Mouse (Mus musculus) heart, adult 18-20 months (tissue): ENCODE results near the gene Tarbp2. TPM values are rescaled to one million over a fixed set of nuclear protein-coding genes. Genes with fewer than 3 reads are reported as not detected.

Source experiments
- DNase-seq, 2 experiments: peaks; one replicate each; pipeline ENCODE4 v3.0.0; 2021 to 2022; ENCODE audit warnings: mixed read lengths in 1 of 2
- total RNA-seq, 2 experiments: library from RNA; stranded (reverse); gene quantifications; 2 replicates each; pipeline ENCODE4 v1.2.3; 2021

Tarbp2 gene
- total RNA-seq, 2 experiments from 2014 or later = 40.1 to 43.0 TPM

DNA sequence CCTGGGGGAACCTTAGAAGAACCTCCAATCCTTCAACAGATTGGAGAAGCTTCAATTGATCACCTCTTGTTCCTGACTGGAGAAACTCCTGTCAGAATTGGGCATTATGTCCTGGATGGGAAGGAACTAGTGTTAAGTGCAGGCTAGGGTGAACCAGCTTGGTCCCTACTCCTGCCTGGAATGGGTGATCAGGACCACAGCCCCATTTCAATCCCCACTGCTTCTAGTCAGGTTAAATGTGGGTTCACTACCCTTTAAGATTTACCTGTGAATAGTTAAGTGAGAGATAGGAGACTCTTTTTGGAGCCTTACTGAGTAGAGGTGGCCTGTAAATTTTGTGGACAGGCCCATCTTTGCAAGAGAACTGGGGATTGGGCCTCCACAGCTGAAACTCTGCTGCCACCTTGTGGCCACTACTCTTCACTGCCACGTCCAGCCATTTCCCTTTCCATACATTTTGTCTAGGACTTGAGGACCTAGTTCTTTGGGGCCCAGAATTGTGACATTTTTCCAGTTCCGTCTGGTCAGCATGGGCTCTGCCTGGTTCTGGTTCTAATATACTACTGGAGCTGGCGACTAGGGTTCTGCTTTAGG, 7.0 kb downstream of the Tarbp2 start, which contains the start of gene Npff:
TSS of gene Npff (minus strand) at position 51 of the 594 bp plus-strand sequence.
- DNase-seq = peak; percentile 66 to 84

DNA sequence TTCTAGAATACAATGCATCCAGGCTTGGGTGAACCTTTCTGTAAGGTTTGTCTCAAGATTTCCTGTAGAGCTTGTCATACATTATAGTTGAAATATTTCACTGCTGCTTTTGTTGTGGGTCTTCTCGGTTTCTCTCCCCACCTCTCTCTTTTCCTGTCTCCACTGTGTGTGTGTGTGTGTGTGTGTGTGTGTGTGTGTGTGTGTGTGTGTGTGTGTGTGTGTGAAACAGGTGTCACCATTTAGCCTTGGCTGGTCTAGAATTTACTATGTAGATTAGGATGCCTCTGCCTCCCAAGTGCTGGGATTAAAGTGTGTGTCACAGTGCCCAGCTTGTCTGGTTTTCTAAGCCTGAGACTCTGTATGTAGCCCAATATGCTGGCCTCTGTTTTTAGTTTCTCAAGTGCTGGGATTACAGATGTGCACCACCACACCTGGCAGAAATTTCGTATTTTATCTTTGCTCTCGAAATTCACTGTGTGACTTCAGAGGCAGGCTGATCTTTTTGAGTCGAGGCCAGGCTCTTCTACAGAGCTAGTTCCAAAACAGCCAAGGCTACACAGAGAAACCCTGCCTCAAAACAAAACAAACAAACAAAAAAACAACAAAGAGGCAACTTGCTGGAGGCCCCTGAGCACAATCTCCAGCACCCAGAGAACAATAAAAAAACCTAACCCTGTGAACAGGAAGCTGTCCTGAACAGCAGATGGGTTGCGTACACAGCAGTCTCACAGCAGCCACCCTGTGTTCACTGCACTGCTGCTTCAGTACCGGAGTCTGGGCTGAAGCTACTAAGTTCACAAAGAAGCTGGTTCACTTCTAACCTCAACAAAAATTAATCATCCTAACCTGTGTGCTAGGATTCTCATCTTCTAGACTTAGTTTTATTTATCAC, 8.4 kb downstream of the Tarbp2 start:
- no peak for DNase-seq

GRCm38 (mm10) chr15:102527936-102528335, 9.9 kb downstream of the Tarbp2 start:
- DNase-seq = no peak

GRCm38 (mm10) chr15:102528396-102528795, 10.4 kb downstream of the Tarbp2 start:
- no peak for DNase-seq

DNA sequence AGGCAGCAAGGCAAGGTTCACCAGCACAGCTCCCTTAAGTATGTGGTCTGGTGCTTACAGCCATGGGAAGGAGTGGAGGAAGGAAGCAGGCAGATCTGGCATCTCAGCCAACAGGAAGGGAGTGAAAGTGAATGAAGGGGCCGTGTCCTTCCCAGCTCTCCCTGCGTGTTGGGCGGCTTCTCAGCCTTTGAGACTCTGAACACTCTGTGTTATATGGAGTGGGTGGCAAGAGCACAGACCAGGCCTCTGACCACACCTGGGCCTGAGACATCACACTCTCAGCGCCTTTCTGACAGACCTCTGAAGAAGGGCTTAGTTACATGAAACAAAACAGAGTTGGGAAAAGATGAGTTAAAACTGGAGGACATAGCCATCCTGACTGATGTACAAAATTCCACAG, 12.6 kb downstream of the Tarbp2 start:
- DNase-seq = no peak

GRCm38 (mm10) chr15:102531586-102531985, 13.6 kb downstream of the Tarbp2 start:
- no peak for DNase-seq

GRCm38 (mm10) chr15:102532106-102532900, 14.3 kb downstream of the Tarbp2 start:
- DNase-seq = no peak

DNA sequence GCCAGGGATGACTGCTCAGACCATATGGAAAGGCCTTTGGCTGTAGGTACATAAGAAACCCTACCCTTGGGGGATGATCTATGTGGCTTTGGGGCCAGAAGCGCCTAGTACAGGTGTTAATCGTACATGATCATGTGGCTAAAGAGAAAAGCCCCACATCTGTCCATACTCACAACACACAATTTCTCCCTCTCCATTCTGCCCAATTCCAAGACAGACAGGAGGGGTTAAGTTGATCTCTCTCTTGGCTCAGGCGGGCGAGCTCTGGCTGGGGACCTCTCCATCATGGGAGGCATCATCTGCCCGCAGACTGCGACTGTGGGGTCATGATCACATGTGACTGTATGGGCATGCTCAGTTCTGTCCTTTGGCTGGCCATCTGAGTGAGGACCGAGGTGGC, 15.9 kb downstream of the Tarbp2 start:
- DNase-seq = no peak

GRCm38 (mm10) chr15:102544801-102545200, 26.8 kb downstream of the Tarbp2 start:
- no peak for DNase-seq

DNA sequence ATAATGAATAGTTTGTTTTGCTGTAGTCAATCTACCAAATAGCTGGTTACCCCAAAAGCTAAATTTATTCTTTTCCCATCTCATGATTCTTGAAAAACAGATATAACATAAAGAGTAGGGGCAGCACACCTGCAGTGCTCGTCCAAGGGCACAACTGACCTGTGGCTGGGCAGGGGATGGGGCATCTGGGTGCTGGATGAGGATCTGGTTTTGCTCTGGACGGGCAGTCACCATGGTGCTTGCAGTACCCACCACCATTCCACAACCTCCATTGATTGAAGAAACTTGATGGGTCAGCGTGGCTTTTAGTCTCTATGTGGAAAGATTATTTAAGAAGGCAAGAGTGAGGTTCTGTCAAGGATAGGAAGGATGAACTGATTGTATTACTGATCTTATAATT, 28.3 kb downstream of the Tarbp2 start:
- DNase-seq = no peak

DNA sequence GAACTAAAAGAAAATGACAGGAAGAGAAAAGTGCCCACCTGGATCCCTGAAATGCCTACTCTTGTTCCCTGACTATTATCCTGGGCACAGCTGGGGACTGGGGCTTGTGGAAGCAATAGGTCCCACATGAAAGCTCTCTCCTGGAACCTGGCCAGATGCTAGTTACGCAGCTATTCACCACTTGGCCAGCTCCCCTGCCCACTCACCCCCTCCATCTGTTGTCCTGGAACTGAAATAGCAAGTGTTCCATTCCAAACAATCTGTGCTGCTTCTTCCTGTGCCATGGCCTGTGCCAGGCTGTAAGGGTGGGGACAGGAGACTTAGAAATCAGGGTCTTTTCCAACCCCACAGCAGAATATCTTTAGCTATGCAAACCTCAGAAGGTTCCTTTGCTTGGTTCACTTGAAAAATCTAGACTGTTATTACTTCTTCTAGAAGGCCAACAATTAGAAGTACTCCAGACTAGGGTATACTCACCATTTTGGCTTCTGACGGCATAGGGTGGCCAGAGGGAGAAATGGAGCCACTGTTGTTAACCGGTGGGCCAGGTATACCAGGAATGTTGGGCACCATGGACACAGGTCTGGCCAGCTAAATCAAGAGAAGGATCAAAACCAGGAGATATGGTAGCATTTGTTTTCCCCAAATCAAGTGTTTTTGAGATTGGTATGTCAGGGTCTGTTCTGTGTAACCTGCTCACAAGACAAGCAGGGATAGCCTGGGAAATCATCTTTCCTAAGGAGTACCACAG, 28.9 kb downstream of the Tarbp2 start:
- DNase-seq = peak; percentile 81 to 82

GRCm38 (mm10) chr15:102547478-102547877, 29.5 kb downstream of the Tarbp2 start:
- peak; percentile 59 to 68 for DNase-seq

DNA sequence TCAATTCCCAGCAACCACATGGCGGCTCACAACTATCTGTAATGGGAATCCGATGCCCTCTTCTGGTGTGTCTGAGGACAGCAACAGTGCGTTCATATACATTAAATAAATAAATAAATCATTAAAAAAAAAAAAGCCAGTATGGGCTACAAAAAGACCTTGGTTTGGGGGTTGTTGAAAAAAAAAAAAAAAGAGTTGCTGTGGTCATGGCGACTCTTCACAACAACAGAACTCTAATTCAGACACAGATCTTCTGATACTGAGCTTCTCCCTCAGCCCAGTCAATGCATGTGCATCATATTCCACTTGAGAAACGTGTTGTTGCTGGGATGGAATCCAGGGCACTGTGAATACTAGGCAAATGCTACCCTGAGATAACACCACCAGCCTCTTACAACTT, 34.6 kb downstream of the Tarbp2 start:
- no peak for DNase-seq

DNA sequence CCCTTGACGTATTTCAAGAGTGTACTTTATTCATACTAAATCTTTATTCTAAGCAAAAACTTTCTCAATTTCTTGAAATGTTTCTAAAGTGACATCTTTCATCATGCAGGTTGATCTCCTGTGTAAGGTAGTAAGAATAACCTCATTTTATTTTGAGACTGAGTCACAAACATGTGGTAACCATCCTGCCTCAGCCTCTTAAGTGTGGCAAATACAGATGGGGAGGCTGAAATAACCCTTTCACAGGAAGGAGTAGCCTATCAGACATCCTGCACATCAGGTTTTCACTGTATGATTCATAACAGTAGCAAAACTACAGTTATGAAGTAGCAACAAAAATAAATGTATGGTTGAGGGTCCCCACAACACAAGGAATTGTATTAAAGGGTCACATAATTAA, 37.6 kb downstream of the Tarbp2 start:
- DNase-seq = no peak

DNA sequence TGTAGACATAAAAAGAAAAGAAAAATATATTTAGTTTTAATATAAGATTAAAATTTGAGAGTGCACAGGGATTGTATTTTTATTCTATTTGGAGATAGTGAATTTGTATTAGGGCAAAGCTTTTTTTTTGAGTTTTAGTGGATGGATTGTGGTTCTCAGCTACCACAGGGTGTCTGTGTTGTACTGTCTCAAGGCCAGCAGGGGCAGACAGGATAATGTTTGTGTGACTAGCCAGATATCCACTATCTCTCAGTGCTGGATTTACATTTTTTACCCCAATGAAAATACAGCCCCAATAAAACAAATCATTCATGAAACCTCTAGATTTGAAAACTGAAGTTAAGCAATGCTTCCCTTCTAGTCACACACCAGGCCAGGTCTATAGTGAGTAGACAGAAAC, 39.6 kb downstream of the Tarbp2 start:
- no peak for DNase-seq

GRCm38 (mm10) chr15:102562491-102562890, 44.5 kb downstream of the Tarbp2 start:
- no peak for DNase-seq

- DNase-seq = no peak
Observed at GRCm38 (mm10) chr15:102563061-102563460, 45.1 kb downstream of the Tarbp2 start.

GRCm38 (mm10) chr15:102563681-102564080, 45.7 kb downstream of the Tarbp2 start:
- DNase-seq = no peak

- DNase-seq = no peak
Observed at GRCm38 (mm10) chr15:102567849-102568248, 49.9 kb downstream of the Tarbp2 start.

GRCm38 (mm10) chr15:102572081-102572480, 54.1 kb downstream of the Tarbp2 start:
- DNase-seq = no peak
